Mouse (Mus musculus) limb, embryonic 11.5 days (tissue): Measurements from ENCODE around the gene Polr3gl. TPM values are rescaled to one million over a fixed set of nuclear protein-coding genes. Genes with fewer than 3 reads are reported as not detected.

ENCODE experiments used
- ATAC-seq: fragments of 200-750 bp; cut with Nextera tagmentation; 2 replicates; pipeline ENCODE4 v1.8.0; 2017; ENCODE audit warnings: low read depth; ENCODE audit not compliant: insufficient number of reproducible peaks, low FRiP score, low TSS enrichment
- DNase-seq: peaks from one replicate; pipeline ENCODE4 v3.0.0-alpha.2; 2015; ENCODE audit warnings: low spot score
- H3K27ac ChIP-seq: fragments of 300-500 bp; sonication (generic); replicated peaks from 2 replicates; pipeline ENCODE4 v1.5.1; 2014; ENCODE audit warnings: low read depth, mild to moderate bottlenecking, low read length
- H3K27me3 ChIP-seq: fragments of 300-500 bp; sonication (generic); 2 replicates; pipeline ENCODE4 v1.6.1; 2014; ENCODE audit warnings: mild to moderate bottlenecking, low read length, mixed read lengths; ENCODE audit not compliant: control insufficient read depth, insufficient read depth
- H3K36me3 ChIP-seq: fragments of 300-500 bp; sonication (generic); 2 replicates; pipeline ENCODE4 v1.6.1; 2014; ENCODE audit warnings: mild to moderate bottlenecking, low read length, moderate library complexity, mixed read lengths; ENCODE audit not compliant: control insufficient read depth, insufficient read depth
- H3K4me1 ChIP-seq: fragments of 300-500 bp; sonication (generic); 2 replicates; pipeline ENCODE4 v1.6.1; 2014; ENCODE audit warnings: low read length, mixed read lengths; ENCODE audit not compliant: control insufficient read depth, insufficient read depth
- H3K4me2 ChIP-seq: fragments of 300-500 bp; sonication (generic); 2 replicates; pipeline ENCODE4 v1.6.1; 2014; ENCODE audit warnings: low read depth, mild to moderate bottlenecking, moderate library complexity; ENCODE audit not compliant: severe bottlenecking
- H3K4me3 ChIP-seq: fragments of 300-500 bp; sonication (generic); 2 replicates; pipeline ENCODE4 v1.5.1; 2014; ENCODE audit warnings: low read depth, low read length
- H3K9ac ChIP-seq: fragments of 300-500 bp; sonication (generic); 2 replicates; pipeline ENCODE4 v1.6.1; 2014; ENCODE audit warnings: mild to moderate bottlenecking, low read length
- H3K9me3 ChIP-seq: fragments of 300-500 bp; sonication (generic); 2 replicates; pipeline ENCODE4 v1.6.1; 2016; ENCODE audit warnings: low read length; ENCODE audit not compliant: control insufficient read depth
- WGBS: fragments of 180-500 bp; shearing (Covaris S2); extraction: QIAGEN DNeasy Blood & Tissue Kit; methylation state at CpG from one replicate; pipeline ENCODE4 v1.1.7; 2014; 5-methylcytosine and 5-hydroxymethylcytosine counted together
- polyA plus RNA-seq: library from polyadenylated mRNA; unstranded; fragments of >200 nt; fragmentation: Nextera tagmentation; extraction: Ambion mirVana; gene quantifications from 2 replicates; pipeline ENCODE4 v1.2.1, GENCODE M21; 2014

Gene Polr3gl
- polyA plus RNA-seq, 1 experiment from 2014 or later = 18.8 TPM

GRCm38 (mm10) chr3:96564633-96565032 lies 29.3 kb downstream of the Polr3gl start:
- DNase-seq = no peak
- peaks cover 15% of the 10 kb centered on the region; the same call in 1 of the 2 replicates for H3K4me1 ChIP-seq
- no peak for ATAC-seq
- H3K9me3 ChIP-seq = no peaks in the 10 kb centered on the region
- H3K27ac ChIP-seq = 0 out of 2 replicates have a peak overlapping the region, but pooled peaks have one; percentile 14
- no peaks in the 10 kb centered on the region for H3K27me3 ChIP-seq
- no peak overlapping the region for H3K4me3 ChIP-seq
- peaks cover 7% of the 10 kb centered on the region for H3K36me3 ChIP-seq
- H3K9ac ChIP-seq = no peak overlapping the region; the same call in 1 of the 2 replicates
- WGBS = 54% methylated on average over 7 of the region's 7 CpGs
- H3K4me2 ChIP-seq = no peak overlapping the region

GRCm38 (mm10) chr3:96563911-96564632 lies 29.9 kb downstream of the Polr3gl start:
- Histone ChIP-seq H3K9ac (no peak overlapping the region; the same call in 1 of the 2 replicates), H3K27me3 (no peaks in the 10 kb centered on the region), H3K4me1 (peaks cover 15% of the 10 kb centered on the region; the same call in 1 of the 2 replicates), H3K9me3 (no peaks in the 10 kb centered on the region), H3K27ac (no peak overlapping the region), H3K4me3 (no peak overlapping the region), H3K36me3 (peaks cover 8% of the 10 kb centered on the region), H3K4me2 (no peak overlapping the region)
- ATAC-seq (no peak), DNase-seq (no peak)
- WGBS = 61% methylated on average over 10 of the region's 10 CpGs

- Histone ChIP-seq H3K4me1 (peaks cover 15% of the 10 kb centered on the region; the same call in 1 of the 2 replicates), H3K27me3 (no peaks in the 10 kb centered on the region), H3K36me3 (peaks cover 8% of the 10 kb centered on the region), H3K9ac (no peak overlapping the region), H3K4me3 (no peak overlapping the region), H3K9me3 (no peaks in the 10 kb centered on the region), H3K27ac (no peak overlapping the region), H3K4me2 (no peak overlapping the region)
- no peak for DNase-seq
- ATAC-seq = no peak
- 96% methylated on average over 8 of the region's 8 CpGs for WGBS
Measured at GRCm38 (mm10) chr3:96563267-96563666, 30.7 kb downstream of the Polr3gl start.

DNA sequence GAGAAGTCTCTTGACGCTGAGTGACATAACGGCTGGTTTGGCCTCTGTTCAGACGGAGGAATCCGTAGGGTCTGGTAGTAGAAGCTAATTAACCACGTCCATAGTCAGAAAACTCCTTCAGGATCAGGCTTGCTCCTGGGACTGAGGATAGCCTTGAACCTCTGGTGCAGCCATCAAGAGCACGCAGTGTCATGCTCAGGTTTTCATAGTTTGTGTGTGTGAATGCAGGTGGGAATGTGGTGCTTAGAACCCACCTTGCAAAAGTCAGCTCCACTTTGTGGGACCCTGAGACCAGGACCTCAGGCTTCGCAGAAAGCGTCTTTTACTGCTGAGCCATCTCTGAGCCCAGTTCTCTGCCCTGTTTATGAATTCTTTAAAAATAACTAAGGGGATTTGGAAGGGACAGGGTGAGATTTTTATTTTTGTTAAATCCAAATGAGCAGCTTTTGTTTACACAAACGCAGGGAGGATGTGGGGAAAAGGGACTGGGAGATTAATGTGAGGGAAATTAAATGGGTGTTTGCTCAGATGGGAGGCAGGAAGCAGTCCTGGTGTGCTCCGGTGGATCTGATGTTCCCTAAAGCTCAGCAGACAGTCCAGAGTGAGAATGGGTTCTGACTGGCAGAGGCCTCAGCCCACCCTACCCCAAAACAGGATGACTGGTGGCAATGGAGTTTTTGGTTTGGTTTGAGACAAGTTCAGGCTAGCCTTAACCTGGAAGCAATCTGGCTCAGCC lies 31.9 kb downstream of the Polr3gl start:
- H3K4me2 ChIP-seq = no peak overlapping the region
- H3K27ac ChIP-seq = no peak overlapping the region

DNA sequence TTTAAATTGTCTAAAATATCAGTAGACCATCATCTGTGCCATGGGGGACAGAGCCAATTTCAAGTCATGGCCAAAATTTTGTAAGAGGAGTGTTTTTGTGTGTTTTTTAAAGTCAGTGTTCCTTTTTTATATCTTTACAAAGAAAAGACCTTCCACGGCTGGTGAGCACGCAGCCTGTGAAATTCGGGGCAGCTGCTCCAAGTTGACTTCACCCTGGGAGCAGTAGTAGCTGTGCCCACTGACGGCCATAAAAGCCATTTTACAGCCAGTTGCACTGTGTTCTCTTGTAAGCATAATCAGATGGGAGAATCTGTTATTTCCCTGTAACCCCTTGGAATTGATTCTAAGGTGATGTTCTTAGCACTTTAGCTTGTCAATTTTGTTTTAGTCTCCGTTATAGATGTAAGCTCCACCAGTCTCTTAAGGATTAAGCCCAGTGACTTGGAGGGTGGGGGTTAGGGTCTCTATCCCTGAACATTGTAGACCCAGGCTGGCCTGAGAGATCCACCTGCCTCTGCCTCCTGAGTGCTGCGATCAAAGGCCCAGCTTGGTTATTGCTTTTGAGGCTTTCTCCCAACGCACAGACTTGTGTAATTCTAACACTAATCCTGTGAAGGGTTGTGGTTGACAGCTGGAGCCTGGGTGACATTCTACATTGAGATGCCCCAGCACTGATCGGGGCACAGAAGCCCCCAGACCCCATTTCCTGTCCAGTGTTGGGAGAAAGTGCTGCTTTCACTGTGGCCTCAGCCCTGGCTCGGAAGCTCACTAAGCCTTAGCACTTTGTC lies 32.9 kb downstream of the Polr3gl start:
- Histone ChIP-seq H3K27ac (no peak overlapping the region), H3K36me3 (peaks cover 8% of the 10 kb centered on the region), H3K4me3 (no peak overlapping the region), H3K4me2 (peak overlapping the region; percentile 75; the same call in 1 of the 2 replicates), H3K27me3 (no peaks in the 10 kb centered on the region), H3K9ac (no peak overlapping the region), H3K4me1 (peaks cover 22% of the 10 kb centered on the region; the same call in 1 of the 2 replicates), H3K9me3 (no peaks in the 10 kb centered on the region)
- no peak for DNase-seq
- ATAC-seq = no peak
- WGBS = 81% methylated on average over 9 of the region's 9 CpGs

More for the DNA sequence above, 31.9 kb downstream of the Polr3gl start:
- H3K9me3 ChIP-seq = no peaks in the 10 kb centered on the region
- no peak overlapping the region for H3K4me3 ChIP-seq
- no peaks in the 10 kb centered on the region for H3K27me3 ChIP-seq
- peaks cover 8% of the 10 kb centered on the region for H3K36me3 ChIP-seq
- H3K9ac ChIP-seq = no peak overlapping the region
- ATAC-seq (no peak), DNase-seq (no peak)
- H3K4me1 ChIP-seq = peaks cover 16% of the 10 kb centered on the region; the same call in 1 of the 2 replicates
- WGBS = 56% methylated on average over 10 of the region's 10 CpGs

- no peak for ATAC-seq
Measured at GRCm38 (mm10) chr3:96559911-96560850, 33.8 kb downstream of the Polr3gl start.

GRCm38 (mm10) chr3:96559398-96559910 lies 34.5 kb downstream of the Polr3gl start:
- 92% methylated on average over 12 of the region's 12 CpGs for WGBS
- Histone ChIP-seq H3K4me1 (peaks cover 18% of the 10 kb centered on the region; the same call in 1 of the 2 replicates), H3K9ac (no peak overlapping the region)

More at GRCm38 (mm10) chr3:96559911-96560850, 33.8 kb downstream of the Polr3gl start:
- peak overlapping the region; percentile 75 for H3K4me2 ChIP-seq
- H3K9ac ChIP-seq = no peak overlapping the region; the same call in 1 of the 2 replicates
- no peaks in the 10 kb centered on the region for H3K27me3 ChIP-seq
- 89% methylated on average over 23 of the region's 23 CpGs for WGBS
- H3K36me3 ChIP-seq = peaks cover 8% of the 10 kb centered on the region
- no peak for DNase-seq
- H3K4me3 ChIP-seq = peak overlapping the region; percentile 73; the same call in 1 of the 2 replicates
- H3K4me1 ChIP-seq = peaks cover 22% of the 10 kb centered on the region; the same call in 1 of the 2 replicates
- H3K9me3 ChIP-seq = no peaks in the 10 kb centered on the region
- no peak overlapping the region for H3K27ac ChIP-seq

More at GRCm38 (mm10) chr3:96559398-96559910, 34.5 kb downstream of the Polr3gl start:
- peak overlapping the region; percentile 73 for H3K4me3 ChIP-seq
- no peaks in the 10 kb centered on the region for H3K27me3 ChIP-seq
- H3K36me3 ChIP-seq = peaks cover 8% of the 10 kb centered on the region
- peak overlapping the region; percentile 75 for H3K4me2 ChIP-seq
- no peak for ATAC-seq
- DNase-seq = no peak
- H3K9me3 ChIP-seq = no peaks in the 10 kb centered on the region
- H3K27ac ChIP-seq = no peak overlapping the region
